Mouse (Mus musculus) heart, adult 2 months (tissue): Measurements from ENCODE around the gene Gm8113.
"Not testable (repeated sequence)": the region's sequence is repeated elsewhere in the genome, so short reads cannot be mapped to it uniquely, and the experiment has no call there.

Source experiments
- CTCF ChIP-seq: fragments of 200-600 bp; IDR thresholded peaks from 2 replicates; pipeline ENCODE4 v1.8.1; 2022; ENCODE audit warnings: antibody characterized with exemption, mild to moderate bottlenecking, moderate library complexity
- POLR2A ChIP-seq: fragments of 200-500 bp; IDR thresholded peaks from 2 replicates; pipeline ENCODE4 v1.6.1; 2011; ENCODE audit warnings: mild to moderate bottlenecking, low read depth, low read length, control low read depth; ENCODE audit not compliant: insufficient read depth

- not testable (repeated sequence) for TF ChIP-seq CTCF, POLR2A
These were observed 1.7 kb upstream of the Gm8113 start, which contains the start of gene Ear10 for GRCm38 (mm10) chr14:43923459-43923858.
